Mouse (Mus musculus) midbrain, embryonic 16.5 days (tissue): Measurements from ENCODE around the gene Tax1bp3. TPM values are rescaled to one million over a fixed set of nuclear protein-coding genes. Genes with fewer than 3 reads are reported as not detected.

Experiments used
- ATAC-seq: fragments of 200-750 bp; cut with Nextera tagmentation; 2 replicates; pipeline ENCODE4 v1.8.0; 2017; ENCODE audit warnings: moderate TSS enrichment
- H3K27ac ChIP-seq: fragments of 300-500 bp; sonication (generic); 2 replicates; pipeline ENCODE4 v1.5.1; 2014; ENCODE audit warnings: mild to moderate bottlenecking, low read length, mixed read lengths
- H3K27me3 ChIP-seq: fragments of 300-500 bp; sonication (generic); 2 replicates; pipeline ENCODE4 v1.6.1; 2014; ENCODE audit warnings: low read depth, low read length, mixed read lengths; ENCODE audit not compliant: control insufficient read depth, insufficient read depth
- H3K36me3 ChIP-seq: fragments of 300-500 bp; sonication (generic); 2 replicates; pipeline ENCODE4 v1.6.1; 2014; ENCODE audit warnings: mild to moderate bottlenecking, low read length, moderate library complexity, mixed read lengths; ENCODE audit not compliant: control insufficient read depth, insufficient read depth
- H3K4me1 ChIP-seq: fragments of 300-500 bp; sonication (generic); 2 replicates; pipeline ENCODE4 v1.6.1; 2014; ENCODE audit warnings: mild to moderate bottlenecking, low read length, mixed read lengths; ENCODE audit not compliant: control insufficient read depth, insufficient read depth
- H3K4me2 ChIP-seq: fragments of 300-500 bp; sonication (generic); 2 replicates; pipeline ENCODE4 v1.6.1; 2014; ENCODE audit warnings: mild to moderate bottlenecking, low read length, mixed read lengths
- H3K4me3 ChIP-seq: fragments of 300-500 bp; sonication (generic); 2 replicates; pipeline ENCODE4 v1.5.1; 2014; ENCODE audit warnings: low read depth, mild to moderate bottlenecking, low read length, moderate library complexity, mixed read lengths
- H3K9ac ChIP-seq: fragments of 300-500 bp; sonication (generic); 2 replicates; pipeline ENCODE4 v1.6.1; 2014; ENCODE audit warnings: low read depth, low read length, mixed read lengths
- H3K9me3 ChIP-seq: fragments of 300-500 bp; sonication (generic); replicated peaks from 2 replicates; pipeline ENCODE4 v1.6.1; 2014; ENCODE audit warnings: mild to moderate bottlenecking, low read length, mixed read lengths; ENCODE audit not compliant: control insufficient read depth, poor library complexity, severe bottlenecking
- WGBS: fragments of 180-500 bp; shearing (Covaris S2); extraction: QIAGEN DNeasy Blood & Tissue Kit; methylation state at CpG from one replicate; pipeline ENCODE4 v1.1.7; 2014; 5-methylcytosine and 5-hydroxymethylcytosine counted together
- polyA plus RNA-seq: library from polyadenylated mRNA; unstranded; fragments of >200 nt; fragmentation: Nextera tagmentation; extraction: Ambion mirVana; gene quantifications from 2 replicates; pipeline ENCODE4 v1.2.1, GENCODE M21; 2015

Gene Tax1bp3
- polyA plus RNA-seq, 1 experiment from 2014 or later, result 132 TPM

DNA sequence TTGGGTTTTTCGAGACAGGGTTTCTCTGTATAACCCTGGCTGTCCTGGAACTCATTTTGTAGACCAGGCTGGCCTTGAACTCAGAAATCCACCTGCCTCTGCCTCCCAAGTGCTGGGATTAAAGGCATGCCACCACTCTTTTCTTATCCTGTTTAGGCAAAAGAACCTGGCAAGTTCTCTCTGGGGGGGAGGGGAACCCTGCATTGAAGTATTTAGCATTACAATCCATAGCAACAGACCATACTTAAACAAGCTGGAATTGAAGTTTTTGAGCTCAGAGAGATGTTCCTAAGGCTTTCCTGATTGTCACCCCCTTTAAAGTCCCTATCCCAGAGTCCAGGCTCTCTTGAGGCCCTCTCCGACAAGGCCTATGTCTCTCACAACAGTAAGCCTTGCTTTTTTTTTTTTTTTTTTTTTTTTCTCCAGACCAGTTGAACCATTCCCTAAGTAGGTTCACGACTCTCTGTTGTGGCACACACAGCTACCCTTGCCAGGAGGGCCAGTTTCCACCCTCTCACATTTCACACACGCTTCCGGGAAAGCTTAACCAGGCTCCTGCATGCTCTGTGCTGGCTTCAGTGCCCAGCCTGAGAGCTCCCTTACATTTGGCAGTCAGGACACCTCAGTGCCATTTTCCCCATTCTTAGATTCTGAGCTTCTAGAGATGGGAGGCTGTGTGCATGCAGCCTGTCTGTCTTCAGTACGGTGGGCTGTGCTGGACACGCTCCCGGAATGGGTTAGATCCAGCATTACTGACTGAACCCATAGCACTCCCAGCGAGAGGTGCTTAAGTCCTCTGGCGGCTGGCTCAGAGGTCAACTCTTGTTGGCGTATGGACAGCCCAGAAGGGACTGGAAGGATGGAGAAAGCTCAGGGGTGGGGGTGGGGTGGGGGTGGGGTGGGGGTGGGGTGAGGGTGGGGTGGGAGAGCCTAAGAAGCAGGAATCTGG, 30.6 kb upstream of the Tax1bp3 start:
- Histone ChIP-seq H3K27me3 (no peaks in the 10 kb centered on the region), H3K4me3 (no peak overlapping the region), H3K4me2 (no peak overlapping the region), H3K9ac (no peak overlapping the region), H3K27ac (no peak overlapping the region), H3K9me3 (no peaks in the 10 kb centered on the region), H3K4me1 (no peaks in the 10 kb centered on the region), H3K36me3 (no peaks in the 10 kb centered on the region)
- ATAC-seq, result no peak
- WGBS, result 55% methylated on average over 11 of the region's 11 CpGs

- H3K9ac ChIP-seq, result no peak overlapping the region
These were observed 29.9 kb upstream of the Tax1bp3 start for GRCm38 (mm10) chr11:73146975-73147365.

DNA sequence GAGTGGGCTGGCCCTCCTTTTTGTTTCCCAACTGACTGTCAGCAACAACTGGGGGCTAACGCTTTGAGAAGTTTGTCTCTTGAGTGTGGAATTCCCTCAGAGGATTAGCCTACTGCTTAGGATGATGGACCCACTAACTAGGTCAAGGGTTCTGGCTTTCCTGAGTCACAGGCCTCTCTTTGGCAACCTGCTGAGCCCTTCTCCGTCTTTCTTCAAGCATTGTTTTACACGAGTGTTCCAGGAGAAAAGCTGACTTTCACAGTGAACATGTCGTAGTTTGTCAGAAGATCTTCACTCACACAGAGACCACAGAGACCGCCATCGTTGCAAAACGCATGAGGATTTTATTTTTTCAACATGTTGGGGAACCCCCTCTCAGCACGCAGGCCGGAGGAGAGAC, 28.7 kb upstream of the Tax1bp3 start:
- Histone ChIP-seq H3K4me3 (no peak overlapping the region), H3K9me3 (no peaks in the 10 kb centered on the region), H3K4me1 (no peaks in the 10 kb centered on the region), H3K27me3 (no peaks in the 10 kb centered on the region), H3K36me3 (no peaks in the 10 kb centered on the region), H3K4me2 (no peak overlapping the region), H3K27ac (no peak overlapping the region), H3K9ac (no peak overlapping the region)
- no peak for ATAC-seq
- WGBS, result 67% methylated on average over 9 of the region's 9 CpGs

More at GRCm38 (mm10) chr11:73146975-73147365, 29.9 kb upstream of the Tax1bp3 start:
- Histone ChIP-seq H3K4me1 (no peaks in the 10 kb centered on the region), H3K27ac (no peak overlapping the region), H3K36me3 (no peaks in the 10 kb centered on the region), H3K9me3 (no peaks in the 10 kb centered on the region), H3K4me3 (no peak overlapping the region), H3K4me2 (no peak overlapping the region), H3K27me3 (no peaks in the 10 kb centered on the region)
- WGBS, result 62% methylated on average over 7 of the region's 7 CpGs
- ATAC-seq, result no peak

GRCm38 (mm10) chr11:73155071-73155470, 21.8 kb upstream of the Tax1bp3 start:
- ATAC-seq, result no peak
- Histone ChIP-seq H3K4me3 (no peak overlapping the region), H3K36me3 (no peaks in the 10 kb centered on the region), H3K4me1 (no peaks in the 10 kb centered on the region), H3K4me2 (no peak overlapping the region), H3K9me3 (no peaks in the 10 kb centered on the region), H3K27ac (no peak overlapping the region), H3K27me3 (peaks cover 4% of the 10 kb centered on the region), H3K9ac (no peak overlapping the region)
- 83% methylated on average over 6 of the region's 6 CpGs for WGBS

GRCm38 (mm10) chr11:73159957-73160810, 16.7 kb upstream of the Tax1bp3 start, which contains the start of gene P2rx5:
Gene P2rx5, plus strand, starts transcription at chr11:73160421.
- peak; percentile 67 for ATAC-seq
- H3K9me3 ChIP-seq, result no peaks in the 10 kb centered on the region
- H3K4me3 ChIP-seq, result peak within 1 kb of the TSS; percentile 41
- H3K36me3 ChIP-seq, result no peaks in the 10 kb centered on the region
- H3K27me3 ChIP-seq, result peaks cover 17% of the 10 kb centered on the region
- H3K9ac ChIP-seq, result peak within 1 kb of the TSS; percentile 60
- H3K27ac ChIP-seq, result no peak within 1 kb of the TSS
- WGBS, result 2% methylated on average over 48 of the region's 49 CpGs
- H3K4me1 ChIP-seq, result 0 out of 2 replicates have a peak, but pooled peaks cover 3% of the 10 kb centered on the region
- H3K4me2 ChIP-seq, result peak within 1 kb of the TSS; percentile 80

- Histone ChIP-seq H3K4me1 (0 out of 2 replicates have a peak, but pooled peaks cover 3% of the 10 kb centered on the region), H3K36me3 (no peaks in the 10 kb centered on the region), H3K4me3 (peak overlapping the region; percentile 41), H3K27ac (no peak overlapping the region), H3K4me2 (peak overlapping the region; percentile 80), H3K9ac (peak overlapping the region; percentile 60; the same call in 1 of the 2 replicates), H3K9me3 (no peaks in the 10 kb centered on the region), H3K27me3 (peaks cover 17% of the 10 kb centered on the region)
- no peak for ATAC-seq
- WGBS, result 24% methylated on average over 6 of the region's 6 CpGs
These were observed 16.1 kb upstream of the Tax1bp3 start for GRCm38 (mm10) chr11:73160811-73161200.

GRCm38 (mm10) chr11:73161616-73162015, 15.3 kb upstream of the Tax1bp3 start:
- no peak overlapping the region for H3K4me3 ChIP-seq
- no peak overlapping the region for H3K9ac ChIP-seq
- 0 out of 2 replicates have a peak, but pooled peaks cover 3% of the 10 kb centered on the region for H3K4me1 ChIP-seq
- no peak overlapping the region for H3K4me2 ChIP-seq
- no peak overlapping the region for H3K27ac ChIP-seq
- H3K9me3 ChIP-seq, result no peaks in the 10 kb centered on the region
- H3K27me3 ChIP-seq, result peaks cover 17% of the 10 kb centered on the region
- 88% methylated on average over 4 of the region's 4 CpGs for WGBS
- no peak for ATAC-seq
- H3K36me3 ChIP-seq, result no peaks in the 10 kb centered on the region

DNA sequence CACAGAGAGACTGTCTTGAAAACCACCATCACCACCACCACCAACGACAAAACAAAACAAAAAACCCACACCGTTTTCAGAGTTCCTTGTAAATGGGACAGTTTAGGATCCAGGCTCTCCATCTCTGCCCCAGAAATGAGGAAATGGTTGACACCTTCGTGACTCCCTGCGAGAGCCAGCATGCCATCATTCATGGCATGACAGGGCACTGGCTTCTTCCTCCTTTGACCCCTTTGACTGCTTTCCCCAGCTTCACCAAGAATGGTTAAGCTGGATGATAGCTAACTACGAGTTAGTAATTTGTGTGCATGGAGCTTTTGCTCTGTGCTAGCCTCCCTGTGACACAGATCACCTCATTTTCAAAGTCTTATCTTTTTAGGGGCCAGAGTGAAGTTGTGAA, 14.6 kb upstream of the Tax1bp3 start:
- no peak for ATAC-seq
- Histone ChIP-seq H3K27me3 (peaks cover 17% of the 10 kb centered on the region), H3K4me1 (0 out of 2 replicates have a peak, but pooled peaks cover 3% of the 10 kb centered on the region), H3K9me3 (no peaks in the 10 kb centered on the region), H3K36me3 (no peaks in the 10 kb centered on the region), H3K4me2 (no peak overlapping the region), H3K27ac (no peak overlapping the region), H3K9ac (no peak overlapping the region), H3K4me3 (no peak overlapping the region)
- WGBS, result 82% methylated on average over 5 of the region's 5 CpGs
